Mouse (Mus musculus) intestine, postnatal 0 days (tissue): ENCODE results near the gene Btnl1. TPM values are rescaled to one million over a fixed set of nuclear protein-coding genes. Genes with fewer than 3 reads are reported as not detected.

ENCODE experiments used
- ATAC-seq: fragments of 200-750 bp; cut with Nextera tagmentation; 2 replicates; pipeline ENCODE4 v1.8.0; 2017; ENCODE audit warnings: mild to moderate bottlenecking, moderate TSS enrichment, moderate library complexity
- H3K27ac ChIP-seq: fragments of 300-500 bp; sonication (generic); 2 replicates; pipeline ENCODE4 v1.5.1; 2014; ENCODE audit warnings: mild to moderate bottlenecking, low read depth, low read length, moderate library complexity
- H3K27me3 ChIP-seq: fragments of 300-500 bp; sonication (generic); replicated peaks from 2 replicates; pipeline ENCODE4 v1.6.1; 2014; ENCODE audit warnings: low read length, mixed read lengths; ENCODE audit not compliant: control insufficient read depth, insufficient read depth
- H3K36me3 ChIP-seq: fragments of 300-500 bp; sonication (generic); 2 replicates; pipeline ENCODE4 v1.6.1; 2014; ENCODE audit warnings: mild to moderate bottlenecking, moderate library complexity; ENCODE audit not compliant: control insufficient read depth, insufficient read depth
- H3K4me1 ChIP-seq: fragments of 300-500 bp; sonication (generic); replicated peaks from 2 replicates; pipeline ENCODE4 v1.6.1; 2014; ENCODE audit warnings: antibody characterized with exemption, low read length, mixed read lengths; ENCODE audit not compliant: control insufficient read depth, insufficient read depth
- H3K4me2 ChIP-seq: fragments of 300-500 bp; sonication (generic); replicated peaks from 2 replicates; pipeline ENCODE4 v1.6.1; 2014; ENCODE audit warnings: low read depth, mild to moderate bottlenecking, moderate library complexity
- H3K4me3 ChIP-seq: fragments of 300-500 bp; sonication (generic); 2 replicates; pipeline ENCODE4 v1.5.1; 2014; ENCODE audit warnings: low read depth, low read length
- H3K9ac ChIP-seq: fragments of 300-500 bp; sonication (generic); 2 replicates; pipeline ENCODE4 v1.6.1; 2014; ENCODE audit warnings: mild to moderate bottlenecking, low read depth, low read length
- H3K9me3 ChIP-seq: fragments of 300-500 bp; sonication (generic); 2 replicates; pipeline ENCODE4 v1.6.1; 2016; ENCODE audit warnings: mixed run types; ENCODE audit not compliant: control insufficient read depth
- CTCF ChIP-seq: sonication (generic); IDR thresholded peaks from 2 replicates; pipeline ENCODE4 v1.5.1; 2016; ENCODE audit warnings: low read depth, mild to moderate bottlenecking, control low read depth, antibody characterized with exemption, moderate library complexity
- WGBS: fragments of 180-500 bp; shearing (Covaris S2); extraction: QIAGEN DNeasy Blood & Tissue Kit; methylation state at CpG from one replicate; pipeline ENCODE4 v1.1.7; 2014; 5-methylcytosine and 5-hydroxymethylcytosine counted together
- polyA plus RNA-seq: library from polyadenylated mRNA; unstranded; fragments of >200 nt; fragmentation: Nextera tagmentation; extraction: Ambion mirVana; gene quantifications from 2 replicates; pipeline ENCODE4 v1.2.1, GENCODE M21; 2015

Gene Btnl1
- polyA plus RNA-seq, 1 experiment from 2014 or later: 114 TPM

DNA sequence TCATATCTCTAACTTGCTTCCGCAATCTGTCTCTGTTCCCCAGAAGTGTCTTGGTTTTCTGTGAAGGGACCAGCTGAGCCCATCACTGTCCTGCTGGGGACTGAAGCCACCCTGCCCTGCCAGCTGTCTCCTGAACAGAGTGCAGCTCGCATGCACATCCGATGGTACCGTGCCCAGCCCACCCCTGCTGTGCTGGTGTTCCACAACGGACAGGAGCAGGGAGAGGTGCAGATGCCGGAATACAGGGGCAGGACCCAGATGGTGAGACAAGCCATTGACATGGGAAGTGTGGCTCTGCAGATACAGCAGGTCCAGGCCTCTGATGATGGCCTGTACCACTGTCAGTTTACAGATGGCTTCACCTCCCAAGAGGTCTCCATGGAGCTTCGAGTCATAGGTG is 2.5 kb downstream of the Btnl1 start:
- Histone ChIP-seq H3K4me2 (no peak overlapping the region), H3K4me3 (no peak overlapping the region), H3K9ac (no peak overlapping the region), H3K9me3 (no peaks in the 10 kb centered on the region), H3K4me1 (no peaks in the 10 kb centered on the region), H3K27me3 (no peaks in the 10 kb centered on the region), H3K27ac (no peak overlapping the region), H3K36me3 (peaks cover 38% of the 10 kb centered on the region; the same call in 1 of the 2 replicates)
- ATAC-seq: no peak
- WGBS: 84% methylated on average over 7 of the region's 7 CpGs
- no peak for TF ChIP-seq CTCF

DNA sequence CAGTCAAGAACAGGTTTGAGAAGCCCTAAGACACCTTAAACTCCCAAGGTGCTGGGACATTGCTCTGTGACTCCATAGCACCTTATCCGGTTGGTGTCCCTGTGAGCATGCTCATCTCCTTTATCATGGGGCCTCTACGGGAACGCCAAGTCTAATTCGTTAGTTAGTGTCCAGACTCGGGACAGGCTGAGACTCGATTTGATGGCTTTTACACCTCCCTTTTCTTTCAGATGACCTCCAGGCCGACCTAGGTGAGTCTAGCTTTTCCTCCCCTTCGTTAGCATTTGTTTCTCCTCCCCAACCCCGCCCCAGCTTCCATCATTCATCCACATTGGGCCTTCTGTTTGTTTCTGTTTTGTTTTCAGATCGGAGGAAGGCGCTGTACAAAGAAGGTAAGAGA is 4.9 kb downstream of the Btnl1 start:
- Histone ChIP-seq H3K36me3 (peaks cover 44% of the 10 kb centered on the region; the same call in 1 of the 2 replicates), H3K9me3 (no peaks in the 10 kb centered on the region), H3K4me2 (no peak overlapping the region), H3K27ac (no peak overlapping the region), H3K27me3 (no peaks in the 10 kb centered on the region), H3K4me3 (no peak overlapping the region), H3K9ac (no peak overlapping the region), H3K4me1 (no peaks in the 10 kb centered on the region)
- WGBS: 74% methylated on average over 11 of the region's 11 CpGs
- ATAC-seq: no peak
- no peak for TF ChIP-seq CTCF

DNA sequence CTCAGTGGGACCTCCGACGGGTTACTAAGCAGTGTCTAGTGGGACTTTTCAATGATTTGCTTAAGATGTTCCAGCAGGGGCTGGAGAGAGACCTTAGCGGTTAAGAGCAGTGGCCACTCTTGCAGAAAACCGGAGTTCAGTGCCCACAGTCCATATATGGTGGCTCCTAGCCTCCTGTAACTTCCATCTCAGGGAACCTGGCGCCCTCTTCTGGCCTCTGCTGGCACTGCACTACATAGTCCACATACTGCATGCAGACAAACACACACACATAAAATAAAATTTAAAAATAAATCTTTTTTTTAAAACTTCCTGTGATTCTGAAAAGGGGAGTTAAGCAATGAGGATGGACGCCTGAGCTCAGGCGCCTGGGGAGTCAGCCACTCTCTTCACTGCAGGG is 6.3 kb downstream of the Btnl1 start:
- WGBS: 76% methylated on average over 7 of the region's 7 CpGs
- Histone ChIP-seq H3K4me2 (no peak overlapping the region), H3K27ac (no peak overlapping the region), H3K4me1 (no peaks in the 10 kb centered on the region), H3K9me3 (no peaks in the 10 kb centered on the region), H3K36me3 (peaks cover 44% of the 10 kb centered on the region; the same call in 1 of the 2 replicates), H3K4me3 (no peak overlapping the region), H3K9ac (no peak overlapping the region), H3K27me3 (no peaks in the 10 kb centered on the region)
- peak; percentile 62 for TF ChIP-seq CTCF
- no peak for ATAC-seq

DNA sequence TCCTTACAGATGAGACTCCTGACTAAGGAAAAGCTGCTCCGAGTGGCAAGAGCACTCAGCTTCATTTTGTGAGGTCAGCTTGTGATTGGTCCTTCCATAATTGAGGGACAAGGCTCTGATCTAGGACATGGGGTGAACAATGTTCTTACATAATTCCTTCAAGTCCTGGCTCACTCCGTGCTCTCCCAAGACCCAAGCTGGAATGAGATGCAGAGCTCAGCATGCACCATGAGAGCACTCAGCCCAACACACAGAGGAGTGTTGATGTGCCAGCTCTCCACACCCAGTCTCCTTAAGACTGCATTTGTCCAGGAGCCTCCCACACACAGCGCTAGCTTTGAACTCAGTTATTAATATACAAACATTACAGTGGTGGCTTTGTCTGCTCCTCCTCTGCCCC is 7.8 kb downstream of the Btnl1 start:
- 70% methylated on average over 3 of the region's 3 CpGs for WGBS
- Histone ChIP-seq H3K4me3 (no peak overlapping the region), H3K4me2 (no peak overlapping the region)

DNA sequence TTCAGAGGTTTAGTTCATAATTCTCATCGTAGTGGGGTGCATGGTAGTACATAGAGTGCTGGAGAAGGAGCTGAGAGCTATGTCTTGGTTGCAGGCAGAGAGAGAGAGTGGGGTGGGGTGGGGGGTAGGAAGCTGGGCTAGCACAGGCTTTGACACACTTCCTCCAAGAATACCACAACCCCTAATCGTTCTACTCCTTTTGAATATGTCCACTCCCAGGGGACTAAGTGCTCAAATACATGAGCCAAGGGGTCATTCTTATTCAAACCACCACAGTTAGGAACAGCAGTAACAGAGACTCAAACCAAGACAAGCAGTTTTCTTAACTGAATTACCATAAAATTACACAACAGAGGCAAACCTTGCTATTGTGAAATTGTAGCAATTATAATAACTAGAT is 9.7 kb downstream of the Btnl1 start:
- Histone ChIP-seq H3K9me3 (no peaks in the 10 kb centered on the region), H3K9ac (no peak overlapping the region), H3K4me1 (no peaks in the 10 kb centered on the region), H3K4me2 (no peak overlapping the region), H3K27ac (no peak overlapping the region), H3K4me3 (no peak overlapping the region), H3K36me3 (peaks cover 26% of the 10 kb centered on the region; the same call in 1 of the 2 replicates), H3K27me3 (peaks cover 1% of the 10 kb centered on the region; the same call in 1 of the 2 replicates)
- no peak for ATAC-seq
- no peak for TF ChIP-seq CTCF
- 81% methylated on average over 2 of the region's 2 CpGs for WGBS

More for the DNA sequence above, 7.8 kb downstream of the Btnl1 start:
- Histone ChIP-seq H3K9me3 (no peaks in the 10 kb centered on the region), H3K9ac (no peak overlapping the region), H3K36me3 (peaks cover 40% of the 10 kb centered on the region; the same call in 1 of the 2 replicates), H3K27me3 (no peaks in the 10 kb centered on the region), H3K27ac (no peak overlapping the region), H3K4me1 (no peaks in the 10 kb centered on the region)
- TF ChIP-seq CTCF: no peak
- ATAC-seq: no peak

DNA sequence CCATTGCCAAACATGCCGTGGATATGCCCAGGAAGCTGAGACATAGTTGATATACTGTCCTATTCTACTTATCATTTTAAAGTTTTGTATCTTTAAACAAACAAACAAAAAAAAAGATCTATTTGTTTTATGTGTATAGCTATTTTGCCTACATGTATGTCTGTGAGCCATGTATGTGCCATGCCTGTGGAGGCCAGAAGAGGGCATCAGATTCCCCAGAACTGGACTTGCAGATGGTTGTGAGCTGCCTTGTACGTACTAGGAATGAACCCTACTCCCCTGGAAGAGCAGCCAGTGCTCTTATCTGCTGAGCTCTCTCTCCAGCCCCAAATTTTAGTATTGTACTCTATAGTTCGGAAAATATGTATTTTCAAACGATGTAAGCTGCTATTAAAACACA is 11.6 kb downstream of the Btnl1 start:
- 42% methylated on average over 4 of the region's 4 CpGs for WGBS
- H3K36me3 ChIP-seq: peaks cover 8% of the 10 kb centered on the region; the same call in 1 of the 2 replicates
- H3K27me3 ChIP-seq: peaks cover 5% of the 10 kb centered on the region; the same call in 1 of the 2 replicates
- no peak for ATAC-seq
- no peak overlapping the region for H3K4me3 ChIP-seq
- no peaks in the 10 kb centered on the region for H3K4me1 ChIP-seq
- H3K9me3 ChIP-seq: no peaks in the 10 kb centered on the region
- H3K9ac ChIP-seq: no peak overlapping the region
- TF ChIP-seq CTCF: peak; percentile 77
- no peak overlapping the region for H3K27ac ChIP-seq
- no peak overlapping the region for H3K4me2 ChIP-seq

DNA sequence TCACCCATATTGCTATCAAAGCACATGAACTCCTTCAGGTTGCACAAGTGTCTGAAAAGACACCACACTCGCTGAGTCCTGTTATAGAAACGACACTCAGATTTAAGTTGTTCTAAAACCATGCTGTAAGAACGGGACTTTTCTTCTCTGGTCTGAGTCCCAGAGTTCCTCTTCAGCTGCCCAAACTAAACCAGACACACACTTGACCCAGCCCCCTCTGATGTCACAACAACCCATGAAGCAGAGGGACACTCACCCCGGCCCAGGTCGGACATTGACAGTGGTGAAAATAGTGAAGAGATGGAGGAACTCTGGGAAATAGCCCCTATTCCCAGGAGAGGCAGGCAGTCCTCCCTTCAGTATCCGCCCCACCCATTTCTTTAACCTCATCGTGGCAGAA is 14.6 kb downstream of the Btnl1 start:
- Histone ChIP-seq H3K4me1 (no peaks in the 10 kb centered on the region), H3K9ac (no peak overlapping the region), H3K4me2 (no peak overlapping the region), H3K36me3 (no peaks in the 10 kb centered on the region), H3K27ac (no peak overlapping the region), H3K9me3 (0 out of 2 replicates have a peak, but pooled peaks cover 2% of the 10 kb centered on the region), H3K4me3 (no peak overlapping the region), H3K27me3 (peaks cover 5% of the 10 kb centered on the region; the same call in 1 of the 2 replicates)
- ATAC-seq: no peak
- WGBS: 63% methylated on average over 7 of the region's 7 CpGs
- no peak for TF ChIP-seq CTCF
